Mouse (Mus musculus) gastrocnemius, adult 18-20 months (tissue): ENCODE results near the gene Slc11a2. TPM values are rescaled to one million over a fixed set of nuclear protein-coding genes. Genes with fewer than 3 reads are reported as not detected.

Experiments used
- DNase-seq: peaks from one replicate; pipeline ENCODE4 v3.0.0; 2021; ENCODE audit warnings: low spot score
- long read RNA-seq, 2 experiments: library from polyadenylated mRNA; stranded (forward); transcript quantifications; one replicate each; pipeline ENCODE4 v2.0.0; 2021
- total RNA-seq, 2 experiments: library from RNA; stranded (reverse); gene quantifications; 2 replicates each; pipeline ENCODE4 v1.2.3; 2021

The Slc11a2 gene
- 10 to 100 TPM; 34.5 to 40.0 TPM for total RNA-seq
- long read RNA-seq, experiment 1, full-length matches to known transcripts, result 23 of 57 reads
- long read RNA-seq, experiment 1, partial matches to known transcripts, result 8 of 57 reads
- long read RNA-seq, experiment 1, other reads (novel, unspliced or antisense), result 26 of 57 reads
- long read RNA-seq, experiment 2, full-length matches to known transcripts, result 24 of 38 reads
- long read RNA-seq, experiment 2, partial matches to known transcripts, result 1 of 38 reads
- long read RNA-seq, experiment 2, other reads (novel, unspliced or antisense), result 13 of 38 reads

- DNase-seq, result no peak
Measured at GRCm38 (mm10) chr15:100424396-100425122, at the start of gene Slc11a2. TSS of gene Slc11a2 (minus strand) at chr15:100425072.

- DNase-seq, result no peak
Measured at GRCm38 (mm10) chr15:100473926-100474503, 49.1 kb upstream of the Slc11a2 start.

- no peak for DNase-seq
Measured at GRCm38 (mm10) chr15:100470037-100470436, 45.2 kb upstream of the Slc11a2 start.

GRCm38 (mm10) chr15:100469189-100469545 is 44.3 kb upstream of the Slc11a2 start:
- no peak for DNase-seq

- peak; percentile 86 for DNase-seq
Measured at GRCm38 (mm10) chr15:100468295-100469188, 43.7 kb upstream of the Slc11a2 start, which contains the start of gene Letmd1. TSS of gene Letmd1 (plus strand) at chr15:100469023.

GRCm38 (mm10) chr15:100467738-100468137 is 42.9 kb upstream of the Slc11a2 start:
- DNase-seq, result no peak

GRCm38 (mm10) chr15:100465432-100465831 is 40.6 kb upstream of the Slc11a2 start:
- DNase-seq, result no peak

GRCm38 (mm10) chr15:100463712-100464111 is 38.8 kb upstream of the Slc11a2 start:
- peak; percentile 68 for DNase-seq

- no peak for DNase-seq
Measured at GRCm38 (mm10) chr15:100462086-100462485, 37.2 kb upstream of the Slc11a2 start.

GRCm38 (mm10) chr15:100461646-100462045 is 36.8 kb upstream of the Slc11a2 start:
- no peak for DNase-seq

- peak; percentile 25 for DNase-seq
Measured at GRCm38 (mm10) chr15:100460942-100461341, 36.1 kb upstream of the Slc11a2 start.

GRCm38 (mm10) chr15:100458055-100458454 is 33.2 kb upstream of the Slc11a2 start:
- DNase-seq, result peak; percentile 60

GRCm38 (mm10) chr15:100457340-100457739 is 32.5 kb upstream of the Slc11a2 start:
- peak; percentile 64 for DNase-seq

GRCm38 (mm10) chr15:100456356-100456991 is 31.6 kb upstream of the Slc11a2 start:
- peak; percentile 25 for DNase-seq

GRCm38 (mm10) chr15:100452486-100452885 is 27.6 kb upstream of the Slc11a2 start:
- DNase-seq, result no peak

GRCm38 (mm10) chr15:100451245-100451644 is 26.4 kb upstream of the Slc11a2 start:
- peak; percentile 82 for DNase-seq

GRCm38 (mm10) chr15:100449495-100449894 is 24.6 kb upstream of the Slc11a2 start:
- no peak for DNase-seq

GRCm38 (mm10) chr15:100448572-100448971 is 23.7 kb upstream of the Slc11a2 start:
- no peak for DNase-seq

GRCm38 (mm10) chr15:100446887-100447286 is 22.0 kb upstream of the Slc11a2 start:
- DNase-seq, result no peak

- DNase-seq, result peak; percentile 83
Measured at GRCm38 (mm10) chr15:100443126-100443922, 18.5 kb upstream of the Slc11a2 start.
